Mouse (Mus musculus): ENCODE results near the gene Pask.
"Not testable (repeated sequence)": the region's sequence is repeated elsewhere in the genome, so short reads cannot be mapped to it uniquely, and the experiment has no call there.

Pask gene

GRCm38 (mm10) chr1:93342648-93343503 lies at the start of gene Pask, which contains the start of gene Ppp1r7:
Gene Pask (minus strand): TSS chr1:93343482.
Gene Ppp1r7 (plus strand): TSS chr1:93342854.
- DNase-seq: peak; percentile 96

GRCm38 (mm10) chr1:93388906-93389305 lies 45.6 kb upstream of the Pask start:
- no peak for DNase-seq

GRCm38 (mm10) chr1:93387198-93387597 lies 43.9 kb upstream of the Pask start:
- no peak for DNase-seq

GRCm38 (mm10) chr1:93379117-93379516 lies 35.8 kb upstream of the Pask start:
- DNase-seq: no peak

GRCm38 (mm10) chr1:93377307-93377706 lies 34.0 kb upstream of the Pask start:
- DNase-seq: no peak

GRCm38 (mm10) chr1:93373665-93374064 lies 30.4 kb upstream of the Pask start, which contains the start of gene Ano7:
Gene Ano7 (plus strand): TSS chr1:93373930.
- DNase-seq: no peak

- DNase-seq: no peak
Measured at GRCm38 (mm10) chr1:93365641-93366040, 22.4 kb upstream of the Pask start.

GRCm38 (mm10) chr1:93362661-93363060 lies 19.4 kb upstream of the Pask start:
- DNase-seq: no peak

GRCm38 (mm10) chr1:93352724-93353123 lies 9.4 kb upstream of the Pask start:
- DNase-seq: peak; percentile 76

- DNase-seq: no peak
Measured at GRCm38 (mm10) chr1:93349701-93350100, 6.4 kb upstream of the Pask start.

GRCm38 (mm10) chr1:93347176-93347575 lies 3.9 kb upstream of the Pask start:
- DNase-seq: no peak

GRCm38 (mm10) chr1:93343504-93344047 lies 294 bp upstream of the Pask start:
- DNase-seq: peak; percentile 95

GRCm38 (mm10) chr1:93334621-93335020 lies 8.7 kb downstream of the Pask start:
- no peak for DNase-seq

GRCm38 (mm10) chr1:93326446-93326845 lies 16.8 kb downstream of the Pask start:
- DNase-seq: no peak

GRCm38 (mm10) chr1:93323973-93324372 lies 19.3 kb downstream of the Pask start:
- DNase-seq: no peak

- DNase-seq: peak; percentile 83
Measured at GRCm38 (mm10) chr1:93305581-93306337, 37.5 kb downstream of the Pask start, which contains the start of gene Mterf4. Gene Mterf4 (minus strand): TSS chr1:93305915.

GRCm38 (mm10) chr1:93300578-93300977 lies 42.7 kb downstream of the Pask start:
- no peak for DNase-seq

GRCm38 (mm10) chr1:93299791-93300190 lies 43.5 kb downstream of the Pask start:
- DNase-seq: no peak

GRCm38 (mm10) chr1:93294491-93294890 lies 48.8 kb downstream of the Pask start:
- DNase-seq: not testable (repeated sequence)

- DNase-seq: no peak
Measured at GRCm38 (mm10) chr1:93292006-93292405, 51.3 kb downstream of the Pask start.

GRCm38 (mm10) chr1:93291591-93291990 lies 51.7 kb downstream of the Pask start:
- DNase-seq: no peak

GRCm38 (mm10) chr1:93290956-93291355 lies 52.3 kb downstream of the Pask start:
- no peak for DNase-seq

- DNase-seq: no peak
Measured at GRCm38 (mm10) chr1:93289678-93290214, 53.5 kb downstream of the Pask start.

Data from cerebellum, adult 9-11 months (tissue).